Mouse (Mus musculus) regulatory T cell (primary cell): ENCODE measurements around the gene Spty2d1.

ENCODE experiments used
- in situ Hi-C: fragments of 300-600 bp; cut with MboI, MseI; formaldehyde crosslinking; loops from one replicate; pipeline ENCODE4 v1.15.1; 2025; ENCODE audit warnings: high pct_unique_total_duplicates

Gene Spty2d1

GRCm38 (mm10) chr7:47022482-47022881, 14.3 kb upstream of the Spty2d1 start:
- in situ Hi-C loops = loop anchor here (5.0 to 10.0 kb wide), 3 partner anchors 52 to 130 kb away; no protein-coding TSS in a partner anchor

DNA sequence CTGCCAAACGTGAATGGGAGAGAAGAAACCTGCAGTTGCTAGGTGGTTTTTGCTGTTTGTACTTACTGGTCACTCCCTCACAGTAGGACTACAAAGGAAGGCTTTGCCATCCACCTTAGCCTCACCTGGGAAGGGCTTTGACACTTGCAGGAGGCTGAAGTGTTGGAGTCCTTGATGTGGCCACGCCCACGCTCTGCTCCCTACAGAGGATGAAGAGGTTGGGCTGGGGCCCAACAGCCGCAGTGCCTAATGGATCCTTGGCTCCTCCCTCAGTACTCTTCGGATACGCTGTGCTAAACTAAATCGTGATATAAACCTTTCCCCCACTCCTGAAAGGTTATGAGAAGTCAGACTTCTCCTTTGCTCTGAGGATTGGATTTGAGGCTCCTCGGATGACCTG, 12.7 kb upstream of the Spty2d1 start:
- in situ Hi-C loops = loop anchor here (5.0 to 10.0 kb wide), 3 partner anchors 54 to 131 kb away; no protein-coding TSS in a partner anchor

DNA sequence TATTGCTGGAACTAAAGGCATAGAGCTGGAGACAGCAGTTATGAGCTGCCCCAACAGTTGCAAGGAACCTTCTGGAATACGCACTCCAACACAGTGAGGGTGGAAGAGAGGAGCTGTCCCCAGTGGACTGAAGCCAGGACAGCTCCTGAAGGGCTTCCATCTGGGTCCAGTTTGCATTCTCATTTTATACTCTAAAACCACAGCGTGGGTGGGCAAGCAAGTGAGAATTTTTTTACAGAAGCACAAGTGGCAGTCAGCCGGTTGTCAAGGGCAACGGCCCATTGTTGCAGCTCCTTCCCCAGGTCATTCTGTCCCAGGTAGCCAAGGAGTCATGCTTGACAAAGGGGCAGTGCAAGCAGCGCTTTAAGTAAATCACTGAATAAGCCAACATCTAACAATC, 11.4 kb upstream of the Spty2d1 start:
- in situ Hi-C loops = loop anchor here (5.0 to 10.0 kb wide), 3 partner anchors 55 to 133 kb away; no protein-coding TSS in a partner anchor

DNA sequence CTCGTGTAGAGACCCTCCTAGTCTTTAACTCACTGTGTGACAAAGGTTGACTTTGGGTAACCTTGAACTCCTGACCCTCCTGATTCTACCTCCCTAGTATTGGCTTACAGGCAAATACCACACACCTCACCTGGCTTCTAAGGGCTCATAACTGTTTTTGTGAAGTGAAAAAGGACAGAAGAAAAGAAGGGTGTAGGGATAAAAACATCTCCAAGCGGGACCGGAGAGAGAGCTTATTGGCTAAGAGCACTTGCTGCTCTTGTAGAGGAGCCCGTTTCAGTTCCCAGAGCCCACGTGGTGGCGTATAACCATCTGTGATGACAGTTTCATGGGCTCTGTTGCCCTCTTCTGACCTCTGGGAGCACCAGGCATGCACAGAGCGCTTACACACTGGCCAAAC, 8.9 kb upstream of the Spty2d1 start:
- in situ Hi-C loops = no loop called here

- in situ Hi-C loops = no loop called here
Measured at GRCm38 (mm10) chr7:47016602-47017001, 8.4 kb upstream of the Spty2d1 start.

DNA sequence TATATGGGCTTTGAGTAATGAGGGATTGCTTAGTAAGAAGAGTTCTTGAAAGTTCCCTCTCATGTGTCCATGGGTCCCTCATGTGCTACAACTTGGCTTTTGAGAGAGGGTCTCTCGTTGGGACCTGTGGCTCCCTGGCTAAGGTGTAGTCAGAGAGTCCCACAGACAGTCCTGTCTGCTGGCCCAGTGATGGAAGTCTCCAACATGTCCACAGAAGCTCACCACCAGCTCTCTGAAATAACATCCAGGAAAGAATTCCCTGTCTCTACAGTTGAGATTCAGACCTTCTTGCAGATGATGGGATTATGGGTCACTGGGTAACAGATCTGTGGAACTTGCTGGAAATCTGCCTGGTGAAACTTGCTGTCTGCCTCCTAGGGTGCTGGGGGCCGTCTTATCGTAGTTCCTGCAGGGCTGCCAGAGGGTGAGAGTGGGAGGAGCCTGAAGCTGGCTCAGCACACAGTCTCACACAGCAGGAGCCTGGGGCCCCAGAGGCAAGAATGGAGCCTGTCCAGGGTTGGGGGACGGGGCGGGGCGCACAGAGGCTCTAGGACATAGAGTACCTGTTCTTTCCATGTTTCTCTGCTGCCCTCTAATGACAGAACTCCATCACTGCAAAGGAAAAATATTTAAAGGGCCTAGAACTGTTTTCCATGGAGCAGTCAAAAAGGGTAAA, 7.3 kb upstream of the Spty2d1 start:
- in situ Hi-C loops = no loop called here

- in situ Hi-C loops = no loop called here
Measured at GRCm38 (mm10) chr7:47014564-47015389, 6.6 kb upstream of the Spty2d1 start.

GRCm38 (mm10) chr7:47013131-47013767, 5.0 kb upstream of the Spty2d1 start:
- in situ Hi-C loops = no loop called here

DNA sequence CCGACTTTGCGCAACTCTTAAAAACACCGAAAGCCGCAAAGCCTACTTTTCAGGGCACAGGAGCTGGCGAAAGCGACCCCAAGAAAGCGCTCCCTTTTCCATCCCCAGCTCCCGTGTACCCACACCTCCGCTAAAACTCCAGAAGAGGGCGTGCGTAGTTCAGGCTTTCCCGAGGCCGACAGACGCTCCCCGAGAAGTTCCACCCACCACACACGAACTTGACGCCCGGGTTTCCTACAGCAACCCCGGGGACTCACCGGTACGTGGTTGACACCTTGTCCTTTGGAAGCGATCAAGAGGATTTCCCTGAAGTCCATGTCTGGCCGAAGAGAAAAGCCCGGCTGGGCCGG, 418 bp downstream of the Spty2d1 start:
- in situ Hi-C loops = loop anchor here (5.0 kb wide), 1 partner anchor 165 kb away; the partner anchor contains the start of gene Ldha

- in situ Hi-C loops = loop anchor here (5.0 kb wide), 1 partner anchor 165 kb away; the partner anchor contains the start of gene Ldha
Measured at GRCm38 (mm10) chr7:47007109-47007780, 966 bp downstream of the Spty2d1 start.

GRCm38 (mm10) chr7:47003411-47004115, 4.6 kb downstream of the Spty2d1 start:
- in situ Hi-C loops = no loop called here

- in situ Hi-C loops = no loop called here
Measured at GRCm38 (mm10) chr7:47001900-47002275, 6.3 kb downstream of the Spty2d1 start.

DNA sequence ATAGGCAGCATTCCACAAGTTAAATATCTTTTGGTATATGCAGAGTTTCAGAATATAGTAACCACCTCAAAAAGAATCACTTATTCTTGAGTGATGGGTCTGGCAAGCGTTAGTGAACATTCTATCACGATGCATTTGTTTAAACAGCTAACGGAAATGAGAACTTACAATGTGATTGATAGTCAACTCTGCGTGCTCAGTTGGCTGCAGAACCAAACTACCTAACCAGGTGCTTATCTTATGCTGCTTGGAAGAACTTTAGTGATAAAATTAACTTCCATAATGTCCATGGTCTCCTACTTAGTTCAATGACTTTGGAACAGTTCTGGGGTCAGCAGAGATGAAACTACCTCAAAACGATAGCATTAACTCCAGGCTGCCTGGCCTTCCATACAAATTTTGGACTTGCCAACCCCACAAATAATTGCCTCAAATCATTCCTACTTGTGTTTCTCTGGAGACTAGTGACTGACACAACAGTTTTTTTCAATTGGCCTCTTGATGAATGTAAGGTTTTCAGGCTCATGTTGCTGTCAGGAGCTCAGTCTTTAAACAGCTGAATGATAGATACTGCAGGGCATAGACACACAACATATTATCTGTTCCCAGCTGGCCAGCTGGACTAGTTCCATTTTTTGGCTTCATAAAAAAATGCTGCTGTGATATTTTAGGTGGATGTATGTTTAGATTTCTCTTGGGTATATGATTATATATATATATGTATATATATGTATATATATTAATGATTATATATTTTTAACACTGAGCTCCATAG, 6.9 kb downstream of the Spty2d1 start:
- in situ Hi-C loops = no loop called here

DNA sequence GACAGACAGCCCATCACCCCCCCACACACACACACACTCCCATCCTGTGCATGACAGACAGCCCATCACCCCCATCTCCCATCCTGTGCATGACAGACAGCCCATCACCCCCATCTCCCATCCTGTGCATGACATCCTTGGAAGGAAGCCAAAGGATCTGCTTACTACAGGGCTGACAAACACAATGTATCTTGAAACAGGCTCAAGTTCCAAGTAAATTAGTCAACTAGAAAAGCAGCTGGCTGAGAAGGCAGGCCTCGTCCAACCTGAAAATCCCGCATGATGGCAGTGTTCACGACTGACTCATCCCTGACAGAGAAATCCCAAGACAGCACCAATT, 7.6 kb downstream of the Spty2d1 start:
- in situ Hi-C loops = no loop called here

- in situ Hi-C loops = no loop called here
Measured at GRCm38 (mm10) chr7:46999983-47000643, 8.1 kb downstream of the Spty2d1 start.

- in situ Hi-C loops = no loop called here
Measured at GRCm38 (mm10) chr7:46998942-46999341, 9.3 kb downstream of the Spty2d1 start.

DNA sequence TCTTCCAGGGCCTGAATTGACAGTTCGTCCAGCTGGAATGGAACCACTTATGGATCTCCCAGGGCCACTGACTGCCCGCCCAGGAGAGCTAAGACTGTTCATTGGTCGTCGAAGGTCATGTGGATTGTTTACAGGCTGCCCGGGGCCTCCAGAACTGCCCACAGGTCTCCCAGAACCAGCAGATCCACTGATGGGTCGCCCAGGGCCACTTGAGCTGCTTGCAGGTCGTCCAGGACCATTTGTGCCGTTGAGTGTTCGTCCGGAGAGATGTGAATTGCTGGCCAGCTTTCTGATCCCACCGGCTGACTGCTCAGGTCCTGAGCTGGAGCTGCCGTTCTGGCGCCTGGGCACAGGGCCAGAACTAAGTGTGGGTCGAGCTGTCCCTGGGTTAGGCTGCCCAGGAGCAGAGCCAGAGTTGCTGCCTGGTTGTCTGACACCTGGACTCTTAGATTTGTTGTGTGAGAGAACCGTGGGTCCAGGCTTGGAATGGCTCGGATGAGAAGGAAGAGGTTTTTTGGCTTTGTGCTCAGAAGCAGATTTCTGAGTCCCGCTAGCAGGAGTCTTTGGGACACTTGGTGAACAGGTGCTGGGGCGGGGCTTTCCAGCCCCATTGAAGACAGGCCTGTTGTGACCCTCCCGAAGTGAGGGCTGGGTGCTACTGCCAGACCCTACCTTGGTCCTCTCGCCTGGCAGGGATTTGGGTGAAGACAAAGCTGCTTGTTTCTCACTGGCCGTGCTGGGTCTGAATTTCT, 10.4 kb downstream of the Spty2d1 start:
- in situ Hi-C loops = no loop called here

DNA sequence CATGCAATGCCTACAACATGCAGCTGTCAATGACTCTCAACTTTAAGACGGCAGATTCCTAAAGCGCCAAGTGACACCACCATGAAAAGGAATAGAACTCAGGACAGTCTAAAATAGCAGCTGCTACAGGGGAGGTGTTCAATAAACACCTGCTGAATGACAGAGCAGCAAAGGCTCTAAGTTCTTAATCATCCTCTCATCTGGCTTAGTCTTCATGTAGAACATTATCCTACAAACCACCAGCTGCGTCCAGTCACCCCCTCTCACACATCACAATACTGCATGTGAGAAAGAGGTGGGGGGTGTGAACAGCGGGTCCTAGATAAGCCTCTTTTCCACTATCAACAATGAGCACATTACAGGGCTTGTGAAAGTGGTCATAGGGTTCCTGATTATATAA, 11.2 kb downstream of the Spty2d1 start:
- in situ Hi-C loops = no loop called here

GRCm38 (mm10) chr7:46995558-46995957, 12.7 kb downstream of the Spty2d1 start:
- in situ Hi-C loops = no loop called here
